Mouse (Mus musculus): Measurements from ENCODE around the gene Slco1a1. TPM values are rescaled to one million over a fixed set of nuclear protein-coding genes. Genes with fewer than 3 reads are reported as not detected.

Slco1a1 gene
- not detected in 2 replicates for polyA plus RNA-seq (2012; rRNA removed; ENCODE audit: low replicate concordance)

DNA sequence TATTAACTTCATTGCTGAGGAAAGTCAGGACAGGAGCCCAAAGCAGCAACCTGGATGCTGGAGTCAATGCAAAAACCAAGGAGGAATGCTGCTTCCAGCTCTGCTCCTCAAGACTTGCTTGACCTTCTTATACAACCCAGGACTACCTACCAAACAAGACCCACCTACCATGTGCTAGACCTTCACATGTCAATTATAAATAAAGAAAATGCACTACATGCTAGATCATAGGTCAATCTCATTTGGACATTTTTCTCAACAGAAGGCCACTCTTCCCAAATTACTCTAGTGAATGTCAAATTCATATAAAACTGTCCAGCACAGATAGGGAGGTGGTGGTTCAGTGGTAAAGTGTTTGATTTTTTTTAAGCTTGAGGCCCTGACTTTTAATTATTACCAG lies at the start of gene Slco1a1:
TSS of gene Slco1a1 (minus strand) at position 101 of the 400 bp plus-strand sequence.

Other genes with a start within 250 kb of the Slco1a1 start
- not detected in 2 replicates for gene Gm5724, start 173.2 kb downstream of the Slco1a1 start, polyA plus RNA-seq (2012; rRNA removed; ENCODE audit: low replicate concordance)
- not detected in 2 replicates for gene Slco1a4, start 90.8 kb downstream of the Slco1a1 start, polyA plus RNA-seq (2012; rRNA removed; ENCODE audit: low replicate concordance)
- not detected in 2 replicates for gene Gm6614, start 64.5 kb upstream of the Slco1a1 start, polyA plus RNA-seq (2012; rRNA removed; ENCODE audit: low replicate concordance)

Data from duodenum, adult 2 months (tissue).